Mouse (Mus musculus): ENCODE measurements around the gene Eci2. TPM values are rescaled to one million over a fixed set of nuclear protein-coding genes. Genes with fewer than 3 reads are reported as not detected.

The Eci2 gene
- 10 to 100 TPM; 27.6 to 37.9 TPM for total RNA-seq (2023)

DNA sequence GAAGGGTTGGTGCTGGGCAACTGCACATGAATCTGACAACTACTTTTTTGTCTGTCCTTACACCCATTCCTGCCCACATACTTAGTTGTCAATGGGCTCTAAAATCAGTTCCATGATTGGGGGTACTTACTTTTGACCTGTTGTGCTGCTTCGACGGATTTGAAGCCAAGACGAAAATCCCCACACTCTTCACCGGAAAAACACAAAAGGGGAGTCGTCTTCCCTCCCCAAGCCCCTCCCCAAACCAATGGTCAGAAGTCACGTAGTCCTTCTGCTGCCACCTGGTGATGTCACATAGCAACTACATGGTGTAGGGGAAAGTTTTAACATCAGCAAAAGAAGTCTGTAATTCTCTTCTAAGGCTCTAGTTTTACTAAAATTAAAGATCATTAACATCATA, at the start of gene Eci2:
Gene Eci2 (minus strand): TSS at position 218 of the 400 bp plus-strand sequence.

DNA sequence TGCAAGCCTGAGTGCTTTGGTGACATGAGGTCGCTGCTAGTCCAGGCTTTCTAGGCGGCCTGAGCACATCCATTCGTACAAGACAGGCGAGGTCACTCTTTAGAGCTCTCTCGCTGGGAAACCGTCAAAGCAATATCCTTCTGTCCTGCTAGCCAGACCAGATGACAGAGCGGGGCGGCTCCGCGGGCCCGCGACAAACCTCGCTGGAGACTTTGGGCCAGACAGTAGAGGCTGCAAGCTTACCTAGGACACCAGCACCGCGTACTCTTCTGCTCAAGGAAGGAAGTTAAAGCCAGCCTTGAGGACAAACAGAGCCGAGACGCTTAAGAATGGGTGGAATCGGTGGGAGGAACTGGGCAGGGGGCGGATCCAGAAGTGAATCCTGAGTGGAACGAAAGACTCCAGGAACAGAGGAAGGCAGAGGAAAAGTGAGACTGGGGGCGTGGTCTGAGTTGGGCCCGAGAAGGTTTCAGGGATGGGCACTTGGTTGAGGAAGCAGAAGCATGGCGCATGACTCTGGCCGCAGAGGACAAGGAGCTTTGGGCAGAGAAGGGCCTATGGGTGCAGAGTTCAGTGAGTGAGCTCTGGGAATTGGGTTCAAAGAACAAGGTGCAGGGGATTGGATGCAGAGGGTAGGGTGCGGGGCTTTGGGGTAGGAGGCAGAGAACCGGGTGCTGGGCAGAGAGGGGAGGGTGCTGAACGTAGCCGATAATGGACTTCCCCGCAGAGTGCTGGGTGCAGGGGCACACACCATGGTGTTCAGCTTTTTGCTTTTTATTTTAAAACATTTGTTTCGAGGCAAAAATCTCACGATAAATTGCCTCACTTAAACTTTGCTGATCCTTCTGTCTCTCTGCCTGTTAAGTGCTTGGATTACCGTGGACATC, 63.1 kb downstream of the Eci2 start, which contains the start of gene Eci3:
Gene Eci3 (minus strand): TSS at position 300 of the 887 bp plus-strand sequence.

Other genes with a start within 250 kb of the Eci2 start
- 100 to 1,000 TPM; 184 to 202 TPM for gene Prpf4b, start 151.8 kb downstream of the Eci2 start, total RNA-seq (2023)
- 1 to 10 TPM; 1.8 to 3.7 TPM for gene Fam217a, start 102.8 kb downstream of the Eci2 start, total RNA-seq (2023)
- not detected for gene 4933417A18Rik, start 102.7 kb downstream of the Eci2 start, total RNA-seq (2023)
- not detected for gene Eci3, start 63.3 kb downstream of the Eci2 start, total RNA-seq (2023)

Data from T-cell, adult 66 days (primary cell).